Mouse (Mus musculus) MN1 (cell line): ENCODE data around the gene Diaph3.
A peak's percentile ranks its signal among the peaks of the same experiment; 100 is the strongest.

Experiments
- DNase-seq: peaks from one replicate; pipeline ENCODE4 v3.0.0-alpha.2; 2016; ENCODE audit warnings: low spot score

Gene Diaph3

DNA sequence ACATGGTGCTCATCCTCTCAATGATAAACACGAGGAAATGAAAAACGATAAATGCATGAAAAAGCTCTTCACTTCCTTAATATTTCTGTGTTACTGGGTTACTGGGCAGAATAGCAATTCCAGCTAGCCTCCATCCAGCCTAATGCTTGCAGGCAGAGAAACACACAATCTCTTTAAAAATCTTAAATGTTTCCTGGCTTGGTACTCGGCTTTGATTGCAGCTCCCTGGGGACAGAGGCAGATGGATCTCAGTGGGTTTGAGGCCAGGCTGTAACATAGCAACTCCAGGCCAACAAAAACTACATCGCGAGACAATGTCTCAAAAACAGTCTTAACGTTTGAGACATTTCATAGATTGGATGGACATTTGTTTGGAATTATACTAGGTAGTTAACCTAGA is 57.1 kb downstream of the Diaph3 start:
- peak; percentile 82 for DNase-seq

GRCm38 (mm10) chr14:87079725-87080124 is 61.3 kb downstream of the Diaph3 start:
- no peak for DNase-seq

- DNase-seq: no peak
These were observed 66.0 kb downstream of the Diaph3 start for GRCm38 (mm10) chr14:87075021-87075531.

DNA sequence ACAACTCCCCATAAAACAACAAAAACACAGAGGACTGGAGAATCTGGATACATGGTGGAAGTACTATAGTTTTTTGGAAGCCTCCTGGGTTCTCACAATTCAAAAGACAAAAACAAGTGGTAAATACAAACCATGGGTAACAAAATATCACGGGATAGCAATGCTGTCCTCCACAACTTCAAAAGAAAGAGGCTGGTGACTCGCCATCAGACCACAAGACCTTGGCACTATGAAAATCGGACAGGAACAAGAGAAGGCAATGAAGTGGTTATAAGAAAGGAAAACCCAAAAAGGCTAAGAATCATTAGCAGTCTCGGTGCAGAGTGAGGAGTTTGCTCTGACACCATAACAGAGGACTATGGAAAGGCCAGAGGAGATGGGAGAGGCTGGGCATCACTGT is 76.8 kb downstream of the Diaph3 start:
- DNase-seq: no peak

- DNase-seq: no peak
These were observed 84.9 kb downstream of the Diaph3 start for GRCm38 (mm10) chr14:87056169-87056568.

DNA sequence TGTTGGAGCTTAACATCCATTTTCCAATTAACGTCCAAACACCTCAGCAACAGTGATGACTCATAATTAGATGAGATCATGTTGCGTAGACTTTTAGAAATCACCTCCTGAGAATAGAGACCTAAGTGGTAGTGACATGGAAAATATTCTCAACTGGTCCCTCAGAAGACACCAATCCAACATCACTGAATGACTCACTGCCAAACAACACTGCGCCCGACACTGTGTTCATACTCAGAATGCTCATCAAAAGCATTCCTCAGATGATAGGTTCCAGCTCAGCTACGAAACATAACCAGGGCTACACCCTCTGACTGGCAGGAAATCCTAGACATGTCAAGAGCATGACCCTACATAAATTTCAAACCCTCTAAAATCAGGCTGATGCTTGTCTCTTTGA is 89.8 kb downstream of the Diaph3 start:
- DNase-seq: no peak

DNA sequence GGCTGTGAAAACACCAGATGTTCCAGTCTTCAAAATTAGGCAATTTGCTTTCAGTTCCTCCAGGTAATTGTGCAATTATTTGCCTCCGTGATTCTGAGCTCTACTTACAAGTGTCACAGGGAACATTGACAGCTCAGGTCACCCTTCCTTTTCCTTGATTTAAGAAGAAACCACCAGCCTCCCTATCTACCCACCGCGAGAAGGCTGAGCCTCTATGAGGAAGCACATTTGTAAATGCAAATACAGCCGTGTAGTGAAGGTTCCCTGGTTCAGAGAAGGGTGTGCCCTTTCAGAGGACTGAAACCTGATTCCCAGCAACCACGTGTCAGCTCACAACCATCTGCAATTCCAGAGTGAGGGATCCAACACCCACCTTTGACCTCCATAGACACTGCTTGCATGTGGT is 96.6 kb downstream of the Diaph3 start:
- no peak for DNase-seq

DNA sequence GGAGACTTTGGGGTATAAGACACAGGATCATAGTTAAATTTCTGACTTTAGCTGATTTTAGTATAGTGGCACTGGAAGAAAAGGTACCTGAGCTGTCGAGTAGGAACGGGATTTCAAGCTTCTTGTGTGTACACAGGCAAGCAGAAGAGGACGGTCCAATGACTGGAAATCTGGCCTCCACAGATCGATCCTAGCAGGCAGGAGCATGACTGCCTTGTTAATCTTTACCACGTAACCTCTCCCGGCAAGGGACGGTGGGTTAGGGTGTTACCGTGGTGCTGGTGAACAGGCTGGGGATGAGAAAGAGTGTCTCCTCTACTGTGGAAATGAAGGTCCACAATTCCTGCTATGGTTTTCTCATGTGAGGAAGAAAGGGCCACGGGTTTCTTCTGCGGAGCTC is 120.8 kb downstream of the Diaph3 start:
- DNase-seq: no peak

GRCm38 (mm10) chr14:87019687-87020086 is 121.3 kb downstream of the Diaph3 start:
- DNase-seq: no peak

GRCm38 (mm10) chr14:86997318-86997717 is 143.7 kb downstream of the Diaph3 start:
- no peak for DNase-seq

DNA sequence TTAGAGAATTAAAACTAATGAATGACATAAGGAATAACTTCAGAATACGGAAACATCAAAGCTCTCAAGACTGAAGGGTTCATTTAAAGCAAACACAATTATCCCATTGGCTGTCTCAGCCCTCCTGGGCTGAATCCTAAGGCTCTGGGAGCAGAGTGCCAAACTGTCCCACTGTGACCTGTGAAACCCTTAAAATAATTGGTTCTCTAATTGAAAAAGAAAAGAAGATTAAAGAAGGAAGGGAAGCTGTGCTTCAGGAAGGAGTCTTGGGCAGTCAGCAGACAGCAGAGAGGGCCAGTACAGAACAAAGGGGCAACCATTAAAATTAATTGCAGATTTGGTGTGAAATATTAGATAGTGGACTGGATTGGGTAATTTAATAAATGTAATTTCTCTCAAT is 189.9 kb downstream of the Diaph3 start:
- no peak for DNase-seq

- DNase-seq: no peak
These were observed 203.1 kb downstream of the Diaph3 start for GRCm38 (mm10) chr14:86937953-86938352.

DNA sequence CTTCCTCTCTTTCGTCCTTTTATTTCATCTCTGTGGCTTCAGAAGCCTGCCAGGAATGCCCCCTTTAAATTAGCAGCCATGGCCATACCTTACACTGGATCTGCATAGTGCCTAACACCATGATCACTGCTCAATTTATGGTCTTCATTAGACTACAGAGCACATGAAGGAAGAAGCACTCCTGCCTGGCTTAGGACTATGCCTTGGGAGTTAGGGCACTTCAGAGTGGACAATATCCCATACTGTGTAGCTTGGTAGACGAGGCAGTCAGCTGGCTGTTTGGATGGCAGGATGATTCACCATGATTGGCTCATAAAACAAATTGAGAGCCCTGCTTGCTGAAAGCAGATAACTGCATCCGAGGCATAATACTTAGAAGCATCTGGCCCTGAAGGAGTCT is 204.6 kb downstream of the Diaph3 start:
- peak; percentile 29 for DNase-seq

DNA sequence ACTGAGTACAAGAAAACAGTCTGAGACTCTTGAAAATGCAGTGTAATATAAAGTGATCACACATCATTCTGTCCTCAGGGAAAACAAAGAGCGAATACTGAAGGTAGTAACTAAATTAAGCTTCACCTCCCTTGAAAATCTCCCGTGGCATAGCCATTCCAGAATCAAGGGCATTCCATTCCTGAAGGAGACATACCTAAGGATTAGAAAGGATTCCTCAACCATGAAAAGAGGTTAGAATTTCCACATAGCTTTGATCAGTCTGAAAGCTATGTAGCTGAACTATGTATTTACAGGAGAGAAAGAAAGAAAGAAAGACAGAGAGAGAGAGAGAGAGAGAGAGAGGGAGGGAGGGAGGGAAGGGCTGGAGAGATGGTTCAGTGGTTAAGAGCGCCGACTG is 210.3 kb downstream of the Diaph3 start:
- no peak for DNase-seq

DNA sequence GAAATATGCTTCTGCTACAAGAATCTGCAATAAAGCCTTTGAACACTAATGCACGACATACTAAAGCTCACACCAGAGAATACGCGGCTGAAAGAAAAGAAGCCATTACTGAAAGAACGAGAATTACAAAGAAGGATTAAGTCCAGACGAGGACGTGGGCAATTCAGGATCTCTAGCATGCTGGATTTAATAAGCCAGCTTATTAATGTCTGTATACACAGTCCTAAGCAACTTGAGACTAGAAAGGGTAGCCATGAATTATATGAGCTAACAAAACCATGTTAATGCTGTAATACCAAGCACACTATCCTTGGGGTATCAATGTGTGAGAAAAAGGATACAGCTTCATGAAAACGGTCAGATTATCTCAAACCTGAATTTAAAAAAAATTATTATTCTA is 214.2 kb downstream of the Diaph3 start:
- DNase-seq: no peak

- DNase-seq: peak; percentile 29
These were observed 242.1 kb downstream of the Diaph3 start for GRCm38 (mm10) chr14:86898898-86899297.

DNA sequence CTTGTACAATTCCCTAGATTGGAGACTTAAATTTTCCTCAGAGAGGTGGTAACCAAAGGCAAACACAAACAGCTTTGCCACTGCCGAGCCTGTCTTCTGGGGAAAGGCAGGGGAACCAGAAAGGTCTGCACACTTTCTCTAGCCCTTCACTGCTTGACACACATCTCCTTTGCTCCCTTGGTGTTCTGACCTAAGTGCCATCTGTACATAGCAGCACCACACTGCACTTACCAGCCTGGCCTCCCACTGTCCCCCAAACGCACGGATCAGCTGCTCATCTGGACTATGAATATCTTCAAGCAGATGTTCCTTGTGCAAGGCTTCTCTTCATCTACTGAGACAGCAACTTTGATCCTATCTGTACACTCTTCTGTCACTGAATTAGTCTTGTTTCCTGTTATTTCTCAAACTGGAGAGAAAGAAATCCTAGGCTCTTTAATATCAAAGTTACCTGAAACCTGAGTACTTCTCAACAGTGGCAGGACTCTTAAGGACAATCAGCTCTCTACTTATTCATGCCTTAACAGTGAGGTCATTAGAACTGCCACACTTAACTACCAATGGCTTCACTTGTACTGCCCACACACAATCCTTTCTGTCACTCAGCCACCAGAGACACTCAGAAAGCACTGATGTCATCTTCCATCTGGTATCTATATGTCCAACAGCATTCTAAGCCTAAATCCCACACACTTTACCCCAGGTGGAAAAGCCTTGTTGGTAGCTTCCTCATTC is 251.8 kb downstream of the Diaph3 start:
- DNase-seq: no peak

GRCm38 (mm10) chr14:86885417-86886098 is 255.5 kb downstream of the Diaph3 start:
- no peak for DNase-seq

GRCm38 (mm10) chr14:86869536-86869935 is 271.5 kb downstream of the Diaph3 start:
- DNase-seq: peak; percentile 30

- DNase-seq: no peak
These were observed 273.9 kb downstream of the Diaph3 start for GRCm38 (mm10) chr14:86867143-86867542.

DNA sequence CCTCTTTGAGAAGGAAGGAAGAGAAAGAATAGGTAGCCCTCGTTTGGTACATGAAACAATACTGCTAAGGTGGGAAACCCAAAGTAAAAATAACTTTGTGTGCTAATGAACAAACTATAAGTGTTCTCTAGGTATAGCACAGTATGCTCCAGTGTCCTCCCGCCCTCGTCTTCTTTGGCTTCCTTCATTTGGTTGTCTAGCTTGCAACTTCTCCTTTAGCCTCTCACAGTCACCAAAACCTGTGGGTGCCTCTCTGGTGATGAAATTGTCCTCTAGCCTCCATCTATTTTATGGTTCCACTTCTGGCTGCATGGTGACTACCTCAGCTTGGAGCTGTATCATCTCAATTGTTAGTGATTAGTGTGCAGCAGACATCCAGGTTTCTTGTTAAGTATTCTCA is 277.0 kb downstream of the Diaph3 start:
- no peak for DNase-seq

DNA sequence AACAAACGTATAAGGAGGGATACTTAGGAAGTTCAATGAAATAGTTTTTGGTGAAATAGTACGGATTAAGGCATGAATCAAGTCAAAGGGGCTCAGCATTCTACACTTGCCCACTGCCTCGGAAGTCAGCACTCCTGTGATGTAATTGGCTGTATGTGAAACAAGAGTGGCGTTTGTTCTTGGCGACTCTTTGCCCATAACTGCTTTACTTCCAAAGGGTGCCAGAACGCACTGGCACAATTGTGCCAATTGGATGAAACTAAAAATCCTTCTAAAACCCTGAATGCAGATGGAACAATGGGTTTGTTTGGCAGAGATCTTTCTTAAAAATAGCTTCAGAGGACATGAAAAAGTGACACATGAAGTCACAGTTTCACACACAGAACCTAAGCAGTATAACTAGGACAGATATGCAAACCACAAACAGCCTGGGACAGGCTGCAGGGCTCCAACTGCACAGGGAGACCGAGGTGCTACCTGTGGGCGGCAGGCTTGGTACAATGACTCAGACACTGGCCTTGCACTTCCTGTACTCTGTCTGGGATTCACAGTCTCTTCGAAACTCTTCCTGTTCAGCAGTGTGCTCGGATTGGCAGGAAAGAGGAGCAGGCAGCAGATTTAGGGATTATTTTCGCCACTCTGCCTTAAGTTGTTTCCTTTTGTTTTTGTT is 279.6 kb downstream of the Diaph3 start:
- DNase-seq: no peak
